Mouse (Mus musculus): ENCODE data around the gene Tsga10.

The Tsga10 gene

GRCm38 (mm10) chr1:37866286-37866685, at the start of gene Tsga10:
Gene Tsga10, minus strand, starts transcription at chr1:37866429.
- DNase-seq: no peak

GRCm38 (mm10) chr1:37912751-37913150, 46.5 kb upstream of the Tsga10 start:
- DNase-seq: no peak

GRCm38 (mm10) chr1:37903178-37903577, 36.9 kb upstream of the Tsga10 start:
- peak; percentile 30 to 60 for DNase-seq

GRCm38 (mm10) chr1:37900288-37900687, 34.1 kb upstream of the Tsga10 start:
- DNase-seq: no peak

GRCm38 (mm10) chr1:37899816-37900215, 33.6 kb upstream of the Tsga10 start:
- DNase-seq: no peak

GRCm38 (mm10) chr1:37894606-37895005, 28.4 kb upstream of the Tsga10 start:
- no peak for DNase-seq

- no peak for DNase-seq
Measured at GRCm38 (mm10) chr1:37891400-37891799, 25.2 kb upstream of the Tsga10 start.

- peak; percentile 92 to 94 for DNase-seq
Measured at GRCm38 (mm10) chr1:37890025-37890652, 23.9 kb upstream of the Tsga10 start, which contains the start of the genes Mitd1 and Mrpl30. Gene Mitd1, minus strand, starts transcription at chr1:37890411. Gene Mrpl30, plus strand, starts transcription at chr1:37890477.

GRCm38 (mm10) chr1:37889206-37889605, 23.0 kb upstream of the Tsga10 start:
- DNase-seq: no peak

GRCm38 (mm10) chr1:37884451-37884850, 18.2 kb upstream of the Tsga10 start:
- DNase-seq: no peak

GRCm38 (mm10) chr1:37883411-37883810, 17.2 kb upstream of the Tsga10 start:
- DNase-seq: no peak

GRCm38 (mm10) chr1:37877736-37878460, 11.7 kb upstream of the Tsga10 start:
- DNase-seq: no peak

GRCm38 (mm10) chr1:37873157-37873556, 6.9 kb upstream of the Tsga10 start:
- DNase-seq: no peak

- peak; percentile 90 for DNase-seq
Measured at GRCm38 (mm10) chr1:37872131-37873067, 6.2 kb upstream of the Tsga10 start.

GRCm38 (mm10) chr1:37871704-37872103, 5.5 kb upstream of the Tsga10 start, which contains the start of gene Lipt1:
Gene Lipt1, plus strand, starts transcription at chr1:37871738.
- DNase-seq: peak in 1 of 2 experiments; percentile 38

- no peak for DNase-seq
Measured at GRCm38 (mm10) chr1:37869362-37869761, 3.1 kb upstream of the Tsga10 start.

GRCm38 (mm10) chr1:37868640-37869039, 2.4 kb upstream of the Tsga10 start:
- no peak for DNase-seq

- DNase-seq: no peak
Measured at GRCm38 (mm10) chr1:37867684-37868322, 1.6 kb upstream of the Tsga10 start.

- DNase-seq: peak; percentile 41 to 80
Measured at GRCm38 (mm10) chr1:37867056-37867455, 827 bp upstream of the Tsga10 start.

GRCm38 (mm10) chr1:37865401-37866215, 621 bp downstream of the Tsga10 start:
- DNase-seq: no peak

Measured in kidney, postnatal 36 days (tissue).